Mouse (Mus musculus): ENCODE results near the gene Rhot1. TPM values are rescaled to one million over a fixed set of nuclear protein-coding genes. Genes with fewer than 3 reads are reported as not detected.
"Not testable (repeated sequence)": the region's sequence is repeated elsewhere in the genome, so short reads cannot be mapped to it uniquely, and the experiment has no call there.

The Rhot1 gene
- polyA plus RNA-seq, 1 experiment: 35.5 TPM

GRCm38 (mm10) chr11:80215291-80215690, 6.5 kb downstream of the Rhot1 start:
- Histone ChIP-seq H3K27me3 (ENCODE audit: control insufficient read depth, insufficient read depth, low read length) (no peaks in the 10 kb centered on the region), H3K4me1 (ENCODE audit: control insufficient read depth, insufficient read depth, low read length) (peaks cover 1% of the 10 kb centered on the region), H3K4me3 (ENCODE audit: control insufficient read depth, low read depth, low read length) (no peak overlapping the region), H3K27ac (ENCODE audit: control insufficient read depth, insufficient read depth, low read depth, low read length) (no peak overlapping the region), H3K36me3 (ENCODE audit: control insufficient read depth, insufficient read depth, low read length) (no peaks in the 10 kb centered on the region)
- TF ChIP-seq POLR2A (IDR thresholded peaks at IDR 0.05; ENCODE audit: control insufficient read depth, low read depth, low read length): no peak
- no peak for TF ChIP-seq CTCF (IDR thresholded peaks at IDR 0.05; ENCODE audit: control insufficient read depth, insufficient read depth, insufficient replicate concordance, low read depth, low read length)

DNA sequence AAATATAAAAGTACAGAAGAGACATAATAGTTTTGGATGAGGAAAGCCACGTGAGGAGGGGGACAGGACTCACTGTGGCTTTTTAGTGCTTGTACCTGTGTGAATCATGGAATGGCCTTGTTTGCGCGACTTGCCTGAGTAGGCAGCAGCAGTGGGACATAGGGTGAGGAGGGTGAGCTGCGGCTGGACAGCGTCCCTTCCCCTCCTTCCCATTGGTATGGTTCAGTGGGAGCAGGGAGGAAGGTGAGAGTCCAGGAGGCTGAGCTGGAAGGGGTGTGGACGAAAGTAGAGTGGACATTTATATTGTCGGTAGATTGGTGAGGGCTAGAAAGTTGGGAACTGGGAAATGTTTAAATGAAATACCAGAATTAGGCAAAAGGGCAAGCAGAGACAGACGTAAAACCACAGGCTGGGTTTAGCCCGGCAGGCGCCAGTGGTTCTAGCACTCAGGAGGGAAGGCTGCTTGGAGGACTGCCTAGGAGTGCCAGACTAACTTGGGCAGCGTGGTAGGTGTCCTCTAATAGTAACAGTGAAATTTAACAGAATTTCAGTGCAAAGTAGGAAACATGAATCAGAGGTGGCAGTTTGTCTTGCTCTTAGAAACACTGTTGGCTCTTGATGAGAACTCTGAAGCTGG, 10.0 kb downstream of the Rhot1 start:
- no peak overlapping the region for H3K27ac ChIP-seq (ENCODE audit: control insufficient read depth, insufficient read depth, low read depth, low read length)
- no peaks in the 10 kb centered on the region for H3K4me1 ChIP-seq (ENCODE audit: control insufficient read depth, insufficient read depth, low read length)
- no peak overlapping the region for H3K4me3 ChIP-seq (ENCODE audit: control insufficient read depth, low read depth, low read length)
- H3K27me3 ChIP-seq (ENCODE audit: control insufficient read depth, insufficient read depth, low read length): no peaks in the 10 kb centered on the region
- no peaks in the 10 kb centered on the region for H3K36me3 ChIP-seq (ENCODE audit: control insufficient read depth, insufficient read depth, low read length)
- no peak for TF ChIP-seq CTCF (IDR thresholded peaks at IDR 0.05; ENCODE audit: control insufficient read depth, insufficient read depth, insufficient replicate concordance, low read depth, low read length)
- TF ChIP-seq POLR2A (IDR thresholded peaks at IDR 0.05; ENCODE audit: control insufficient read depth, low read depth, low read length): no peak

- not testable (repeated sequence) for H3K36me3 ChIP-seq (ENCODE audit: control insufficient read depth, insufficient read depth, low read length); H3K27me3 ChIP-seq (ENCODE audit: control insufficient read depth, insufficient read depth, low read length); H3K27ac ChIP-seq (ENCODE audit: control insufficient read depth, insufficient read depth, low read depth, low read length); H3K4me3 ChIP-seq (ENCODE audit: control insufficient read depth, low read depth, low read length); H3K4me1 ChIP-seq (ENCODE audit: control insufficient read depth, insufficient read depth, low read length)
Observed at GRCm38 (mm10) chr11:80230066-80230465, 21.2 kb downstream of the Rhot1 start.

DNA sequence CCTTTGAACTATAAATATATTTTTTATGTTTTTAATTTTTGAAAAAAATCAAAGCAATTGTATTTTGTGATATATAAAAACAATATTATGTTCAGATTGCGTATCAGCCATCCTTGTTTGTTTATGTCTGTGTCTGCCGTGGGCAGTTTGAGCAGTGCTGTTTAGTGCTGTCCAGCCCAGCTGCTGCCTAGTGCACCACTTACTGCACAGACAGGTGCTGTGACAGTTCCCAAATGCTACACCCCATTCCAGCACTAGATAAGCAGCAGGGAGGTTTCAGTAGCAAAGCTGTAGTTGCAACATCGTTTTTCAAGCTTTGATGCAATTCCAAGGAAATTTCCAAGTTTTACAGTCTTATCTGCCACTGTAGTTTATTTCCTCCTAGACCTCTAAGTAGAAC, 28.5 kb downstream of the Rhot1 start:
- Histone ChIP-seq H3K4me3 (ENCODE audit: control insufficient read depth, low read depth, low read length) (peak overlapping the region; percentile 57), H3K27me3 (ENCODE audit: control insufficient read depth, insufficient read depth, low read length) (no peaks in the 10 kb centered on the region), H3K27ac (ENCODE audit: control insufficient read depth, insufficient read depth, low read depth, low read length) (no peak overlapping the region), H3K36me3 (ENCODE audit: control insufficient read depth, insufficient read depth, low read length) (no peaks in the 10 kb centered on the region; the same call in 1 of the 2 replicates), H3K4me1 (ENCODE audit: control insufficient read depth, insufficient read depth, low read length) (no peaks in the 10 kb centered on the region)
- TF ChIP-seq CTCF (IDR thresholded peaks at IDR 0.05; ENCODE audit: control insufficient read depth, insufficient read depth, insufficient replicate concordance, low read depth, low read length) (no peak), POLR2A (IDR thresholded peaks at IDR 0.05; ENCODE audit: control insufficient read depth, low read depth, low read length) (no peak)

DNA sequence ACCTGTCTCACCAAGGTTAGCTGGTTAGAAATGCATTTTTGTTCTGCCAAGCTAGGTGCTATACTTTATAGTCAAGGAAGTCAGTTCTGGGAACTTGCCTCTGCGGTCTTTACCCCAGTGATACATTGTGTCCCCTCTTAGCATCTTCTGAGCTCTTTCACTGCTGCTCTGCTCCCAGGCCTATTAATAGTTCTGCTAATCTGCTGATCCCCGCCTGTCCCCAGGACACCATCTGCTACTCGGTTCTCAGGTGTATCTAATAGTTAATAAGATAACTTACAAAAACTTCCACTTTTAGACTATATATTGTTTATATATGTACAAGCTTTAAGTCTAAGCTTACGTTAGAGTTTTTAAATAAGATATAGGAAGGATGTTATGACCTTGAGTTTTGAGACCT, 29.5 kb downstream of the Rhot1 start:
- Histone ChIP-seq H3K27ac (ENCODE audit: control insufficient read depth, insufficient read depth, low read depth, low read length) (no peak overlapping the region), H3K27me3 (ENCODE audit: control insufficient read depth, insufficient read depth, low read length) (no peaks in the 10 kb centered on the region), H3K36me3 (ENCODE audit: control insufficient read depth, insufficient read depth, low read length) (no peaks in the 10 kb centered on the region; the same call in 1 of the 2 replicates), H3K4me1 (ENCODE audit: control insufficient read depth, insufficient read depth, low read length) (no peaks in the 10 kb centered on the region), H3K4me3 (ENCODE audit: control insufficient read depth, low read depth, low read length) (no peak overlapping the region)
- TF ChIP-seq POLR2A (IDR thresholded peaks at IDR 0.05; ENCODE audit: control insufficient read depth, low read depth, low read length) (no peak), CTCF (IDR thresholded peaks at IDR 0.05; ENCODE audit: control insufficient read depth, insufficient read depth, insufficient replicate concordance, low read depth, low read length) (no peak)

DNA sequence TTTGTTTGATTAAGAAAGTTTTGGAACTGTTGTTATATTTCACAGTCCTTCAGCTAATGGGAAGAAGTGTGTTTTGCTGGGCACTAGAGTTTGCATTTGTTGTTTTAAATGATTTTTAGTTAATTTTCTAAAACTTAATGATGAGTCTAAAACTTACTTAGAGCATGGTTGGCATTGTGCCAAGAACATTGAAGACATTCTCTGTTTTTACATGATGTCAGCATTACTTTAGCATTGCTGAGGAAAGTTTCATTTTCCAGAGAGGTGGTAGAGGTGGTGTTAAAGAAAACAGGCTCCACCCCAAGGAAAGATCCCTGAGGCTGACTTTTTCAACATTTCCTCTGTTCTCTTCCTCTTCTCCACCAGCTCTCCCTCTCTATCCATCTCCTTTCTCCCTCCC, 38.2 kb downstream of the Rhot1 start:
- H3K4me1 ChIP-seq (ENCODE audit: control insufficient read depth, insufficient read depth, low read length): no peaks in the 10 kb centered on the region
- H3K27me3 ChIP-seq (ENCODE audit: control insufficient read depth, insufficient read depth, low read length): no peaks in the 10 kb centered on the region
- H3K36me3 ChIP-seq (ENCODE audit: control insufficient read depth, insufficient read depth, low read length): peaks cover 2% of the 10 kb centered on the region; the same call in 1 of the 2 replicates
- no peak overlapping the region for H3K4me3 ChIP-seq (ENCODE audit: control insufficient read depth, low read depth, low read length)
- no peak overlapping the region for H3K27ac ChIP-seq (ENCODE audit: control insufficient read depth, insufficient read depth, low read depth, low read length)
- TF ChIP-seq POLR2A (IDR thresholded peaks at IDR 0.05; ENCODE audit: control insufficient read depth, low read depth, low read length) (no peak), CTCF (IDR thresholded peaks at IDR 0.05; ENCODE audit: control insufficient read depth, insufficient read depth, insufficient replicate concordance, low read depth, low read length) (no peak)

DNA sequence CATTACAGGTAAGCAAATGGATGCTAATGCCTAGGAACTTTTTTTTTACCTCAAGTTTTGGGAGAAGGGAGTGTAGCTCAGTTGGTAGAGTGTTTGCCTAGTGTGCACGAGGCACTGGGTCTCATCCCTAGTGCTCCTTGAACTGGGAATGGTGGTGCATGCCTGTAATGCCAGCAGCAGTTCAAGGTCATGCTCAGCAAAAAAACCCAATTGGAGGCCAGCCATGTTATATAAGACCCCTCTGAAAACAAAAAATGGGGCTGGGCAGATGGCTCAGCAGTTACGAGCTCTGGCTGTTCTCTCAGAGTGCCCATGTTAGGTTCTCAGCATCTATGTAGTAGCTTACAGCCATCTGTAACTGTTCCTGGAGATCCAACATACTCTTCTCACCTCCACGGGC, 39.7 kb downstream of the Rhot1 start:
- Histone ChIP-seq H3K27me3 (ENCODE audit: control insufficient read depth, insufficient read depth, low read length) (no peaks in the 10 kb centered on the region), H3K4me1 (ENCODE audit: control insufficient read depth, insufficient read depth, low read length) (no peaks in the 10 kb centered on the region), H3K4me3 (ENCODE audit: control insufficient read depth, low read depth, low read length) (no peak overlapping the region), H3K27ac (ENCODE audit: control insufficient read depth, insufficient read depth, low read depth, low read length) (no peak overlapping the region), H3K36me3 (ENCODE audit: control insufficient read depth, insufficient read depth, low read length) (peaks cover 2% of the 10 kb centered on the region; the same call in 1 of the 2 replicates)
- no peak for TF ChIP-seq CTCF (IDR thresholded peaks at IDR 0.05; ENCODE audit: control insufficient read depth, insufficient read depth, insufficient replicate concordance, low read depth, low read length)
- no peak for TF ChIP-seq POLR2A (IDR thresholded peaks at IDR 0.05; ENCODE audit: control insufficient read depth, low read depth, low read length)

DNA sequence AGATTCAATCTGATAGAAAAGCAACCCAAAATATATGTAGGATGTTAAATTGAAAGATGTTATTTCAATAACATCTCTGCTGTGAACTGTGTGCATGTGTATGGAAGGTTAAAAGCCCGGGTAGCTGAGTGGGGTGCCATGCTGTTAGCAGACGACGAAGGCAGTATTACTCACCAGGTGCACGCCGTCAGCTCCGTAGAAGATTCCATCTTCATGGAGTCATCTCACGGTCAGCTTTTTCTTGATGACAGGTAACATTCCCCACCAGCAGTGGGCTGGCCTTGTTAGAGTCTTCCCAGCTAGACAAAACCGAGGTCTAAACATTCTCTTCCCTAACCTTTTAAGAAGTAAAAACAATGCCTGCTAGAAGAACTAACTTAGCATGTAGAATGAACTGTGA, 55.3 kb downstream of the Rhot1 start:
- Histone ChIP-seq H3K4me3 (ENCODE audit: control insufficient read depth, low read depth, low read length) (no peak overlapping the region), H3K36me3 (ENCODE audit: control insufficient read depth, insufficient read depth, low read length) (peaks cover 2% of the 10 kb centered on the region; the same call in 1 of the 2 replicates), H3K27ac (ENCODE audit: control insufficient read depth, insufficient read depth, low read depth, low read length) (no peak overlapping the region), H3K27me3 (ENCODE audit: control insufficient read depth, insufficient read depth, low read length) (no peaks in the 10 kb centered on the region), H3K4me1 (ENCODE audit: control insufficient read depth, insufficient read depth, low read length) (no peaks in the 10 kb centered on the region)
- TF ChIP-seq CTCF (IDR thresholded peaks at IDR 0.05; ENCODE audit: control insufficient read depth, insufficient read depth, insufficient replicate concordance, low read depth, low read length) (no peak), POLR2A (IDR thresholded peaks at IDR 0.05; ENCODE audit: control insufficient read depth, low read depth, low read length) (no peak)
